Mouse (Mus musculus): Measurements from ENCODE around the gene Arntl2.
"Not testable (repeated sequence)": the region's sequence is repeated elsewhere in the genome, so short reads cannot be mapped to it uniquely, and the experiment has no call there.

Arntl2 gene

GRCm38 (mm10) chr6:146851916-146852315, 56.1 kb downstream of the Arntl2 start:
- DNase-seq: no peak

- DNase-seq: no peak
Observed at GRCm38 (mm10) chr6:146852739-146853138, 56.9 kb downstream of the Arntl2 start.

GRCm38 (mm10) chr6:146855185-146855584, 59.3 kb downstream of the Arntl2 start:
- no peak for DNase-seq

GRCm38 (mm10) chr6:146857386-146857785, 61.5 kb downstream of the Arntl2 start:
- DNase-seq: no peak

GRCm38 (mm10) chr6:146863154-146863553, 67.3 kb downstream of the Arntl2 start:
- no peak for DNase-seq

- not testable (repeated sequence) for DNase-seq
Observed at GRCm38 (mm10) chr6:146864370-146864769, 68.5 kb downstream of the Arntl2 start.

- no peak for DNase-seq
Observed at GRCm38 (mm10) chr6:146865701-146866100, 69.8 kb downstream of the Arntl2 start.

- no peak for DNase-seq
Observed at GRCm38 (mm10) chr6:146871975-146872374, 76.1 kb downstream of the Arntl2 start.

GRCm38 (mm10) chr6:146874415-146874814, 78.6 kb downstream of the Arntl2 start:
- DNase-seq: no peak

GRCm38 (mm10) chr6:146876820-146877219, 81.0 kb downstream of the Arntl2 start:
- no peak for DNase-seq

- DNase-seq: peak; percentile 72
Observed at GRCm38 (mm10) chr6:146877425-146878045, 81.7 kb downstream of the Arntl2 start.

- no peak for DNase-seq
Observed at GRCm38 (mm10) chr6:146878926-146879325, 83.1 kb downstream of the Arntl2 start.

GRCm38 (mm10) chr6:146879856-146880255, 84.0 kb downstream of the Arntl2 start:
- DNase-seq: no peak

- DNase-seq: no peak
Observed at GRCm38 (mm10) chr6:146880296-146880695, 84.4 kb downstream of the Arntl2 start.

GRCm38 (mm10) chr6:146881896-146882770, 86.3 kb downstream of the Arntl2 start:
- DNase-seq: no peak

Measured in layer of hippocampus, adult 9-11 months (tissue).